Mouse (Mus musculus) lung, embryonic 16.5 days (tissue): ENCODE measurements at regions not wholly inside any gene's neighbourhood (a gene's known extent, or its start where the extent isn't known, plus 50 kb on each side); places are given as distances from the start of the nearest gene placed in this dataset.

Experiments used
- ATAC-seq: fragments of 200-750 bp; cut with Nextera tagmentation; 2 replicates; pipeline ENCODE4 v1.8.0; 2017; ENCODE audit warnings: low read depth, mild to moderate bottlenecking, moderate library complexity
- H3K27ac ChIP-seq: fragments of 300-500 bp; sonication (generic); 2 replicates; pipeline ENCODE4 v1.5.1; 2014; ENCODE audit warnings: mild to moderate bottlenecking, control low read depth, low read length
- H3K27me3 ChIP-seq: fragments of 300-500 bp; sonication (generic); 2 replicates; pipeline ENCODE4 v1.6.1; 2014; ENCODE audit warnings: low read depth, low read length, mixed read lengths; ENCODE audit not compliant: control insufficient read depth, insufficient read depth
- H3K36me3 ChIP-seq: fragments of 300-500 bp; sonication (generic); 2 replicates; pipeline ENCODE4 v1.6.1; 2014; ENCODE audit warnings: low read length; ENCODE audit not compliant: control insufficient read depth, insufficient read depth
- H3K4me1 ChIP-seq: fragments of 300-500 bp; sonication (generic); replicated peaks from 2 replicates; pipeline ENCODE4 v1.6.1; 2014; ENCODE audit warnings: low read length, mixed read lengths; ENCODE audit not compliant: control insufficient read depth, insufficient read depth
- H3K4me2 ChIP-seq: fragments of 300-500 bp; sonication (generic); 2 replicates; pipeline ENCODE4 v1.6.1; 2014; ENCODE audit warnings: low read depth, low read length, control low read depth
- H3K4me3 ChIP-seq: fragments of 300-500 bp; sonication (generic); 2 replicates; pipeline ENCODE4 v1.5.1; 2014; ENCODE audit warnings: mild to moderate bottlenecking, low read length, control low read depth
- H3K9ac ChIP-seq: fragments of 300-500 bp; sonication (generic); 2 replicates; pipeline ENCODE4 v1.6.1; 2014; ENCODE audit warnings: low read length, control low read depth
- H3K9me3 ChIP-seq: fragments of 300-500 bp; sonication (generic); 2 replicates; pipeline ENCODE4 v1.6.1; 2016; ENCODE audit warnings: low read length; ENCODE audit not compliant: control insufficient read depth
- WGBS: fragments of 180-500 bp; shearing (Covaris S2); extraction: QIAGEN DNeasy Blood & Tissue Kit; methylation state at CpG from one replicate; pipeline ENCODE4 v1.1.7; 2014; 5-methylcytosine and 5-hydroxymethylcytosine counted together

- no peak overlapping the region for H3K27ac ChIP-seq
- peaks cover 3% of the 10 kb centered on the region; the same call in 1 of the 2 replicates for H3K4me1 ChIP-seq
- no peak for ATAC-seq
- no peak overlapping the region for H3K9ac ChIP-seq
- no peaks in the 10 kb centered on the region for H3K27me3 ChIP-seq
- H3K4me3 ChIP-seq, result no peak overlapping the region
- H3K36me3 ChIP-seq, result no peaks in the 10 kb centered on the region
- 82% methylated on average over 4 of the region's 4 CpGs for WGBS
- no peaks in the 10 kb centered on the region for H3K9me3 ChIP-seq
- H3K4me2 ChIP-seq, result no peak overlapping the region
Measured at GRCm38 (mm10) chr1:71979261-71979660, 232.8 kb downstream of the Mreg start.

GRCm38 (mm10) chr1:71977361-71977760 is 234.7 kb downstream of the Mreg start:
- ATAC-seq, result no peak
- 86% methylated on average over 5 of the region's 5 CpGs for WGBS

GRCm38 (mm10) chr1:71974715-71975114 is 237.4 kb downstream of the Mreg start:
- Histone ChIP-seq H3K27ac (no peak overlapping the region), H3K4me1 (no peaks in the 10 kb centered on the region), H3K9me3 (no peaks in the 10 kb centered on the region), H3K36me3 (no peaks in the 10 kb centered on the region), H3K4me2 (no peak overlapping the region), H3K4me3 (no peak overlapping the region), H3K27me3 (no peaks in the 10 kb centered on the region), H3K9ac (no peak overlapping the region)
- WGBS, result 68% methylated on average over 4 of the region's 4 CpGs
- ATAC-seq, result no peak

More at GRCm38 (mm10) chr1:71977361-71977760, 234.7 kb downstream of the Mreg start:
- H3K36me3 ChIP-seq, result no peaks in the 10 kb centered on the region
- H3K4me3 ChIP-seq, result no peak overlapping the region
- no peaks in the 10 kb centered on the region for H3K27me3 ChIP-seq
- H3K9me3 ChIP-seq, result no peaks in the 10 kb centered on the region
- H3K4me1 ChIP-seq, result peaks cover under 1% of the 10 kb centered on the region; the same call in 1 of the 2 replicates
- H3K4me2 ChIP-seq, result no peak overlapping the region
- H3K9ac ChIP-seq, result no peak overlapping the region
- H3K27ac ChIP-seq, result no peak overlapping the region

- Histone ChIP-seq H3K27me3 (no peaks in the 10 kb centered on the region), H3K36me3 (no peaks in the 10 kb centered on the region), H3K27ac (no peak overlapping the region), H3K9me3 (no peaks in the 10 kb centered on the region), H3K4me2 (no peak overlapping the region), H3K4me3 (no peak overlapping the region), H3K9ac (no peak overlapping the region), H3K4me1 (no peaks in the 10 kb centered on the region)
- no peak for ATAC-seq
- 72% methylated on average over 6 of the region's 6 CpGs for WGBS
Measured at GRCm38 (mm10) chr1:71971943-71972342, 240.2 kb downstream of the Mreg start.

GRCm38 (mm10) chr1:71970771-71971170 is 241.3 kb downstream of the Mreg start:
- no peaks in the 10 kb centered on the region for H3K27me3 ChIP-seq
- no peak overlapping the region for H3K9ac ChIP-seq
- H3K4me2 ChIP-seq, result no peak overlapping the region
- H3K36me3 ChIP-seq, result no peaks in the 10 kb centered on the region
- H3K9me3 ChIP-seq, result no peaks in the 10 kb centered on the region
- H3K27ac ChIP-seq, result no peak overlapping the region
- ATAC-seq, result no peak
- H3K4me1 ChIP-seq, result no peaks in the 10 kb centered on the region
- WGBS, result 59% methylated on average over 2 of the region's 2 CpGs
- no peak overlapping the region for H3K4me3 ChIP-seq

GRCm38 (mm10) chr1:71967574-71968104 is 244.5 kb downstream of the Mreg start:
- no peak overlapping the region for H3K27ac ChIP-seq
- no peaks in the 10 kb centered on the region for H3K9me3 ChIP-seq

GRCm38 (mm10) chr1:71964450-71965126 is 247.5 kb downstream of the Mreg start:
- H3K4me2 ChIP-seq, result no peak overlapping the region
- no peak for ATAC-seq
- WGBS, result 75% methylated on average over 4 of the region's 4 CpGs
- H3K27me3 ChIP-seq, result no peaks in the 10 kb centered on the region
- H3K36me3 ChIP-seq, result no peaks in the 10 kb centered on the region
- H3K4me3 ChIP-seq, result no peak overlapping the region
- no peaks in the 10 kb centered on the region for H3K9me3 ChIP-seq
- no peaks in the 10 kb centered on the region for H3K4me1 ChIP-seq
- H3K9ac ChIP-seq, result no peak overlapping the region
- H3K27ac ChIP-seq, result no peak overlapping the region

More at GRCm38 (mm10) chr1:71967574-71968104, 244.5 kb downstream of the Mreg start:
- Histone ChIP-seq H3K27me3 (no peaks in the 10 kb centered on the region), H3K4me1 (no peaks in the 10 kb centered on the region), H3K4me2 (no peak overlapping the region), H3K36me3 (no peaks in the 10 kb centered on the region), H3K4me3 (no peak overlapping the region), H3K9ac (no peak overlapping the region)
- 74% methylated on average over 6 of the region's 6 CpGs for WGBS
- ATAC-seq, result no peak

GRCm38 (mm10) chr1:71956940-71957339 is 255.2 kb downstream of the Mreg start:
- WGBS, result 55% methylated on average over 3 of the region's 3 CpGs

GRCm38 (mm10) chr1:71955331-71955730 is 256.8 kb downstream of the Mreg start:
- H3K36me3 ChIP-seq, result no peaks in the 10 kb centered on the region
- H3K4me2 ChIP-seq, result no peak overlapping the region
- H3K9ac ChIP-seq, result no peak overlapping the region
- H3K27ac ChIP-seq, result no peak overlapping the region
- ATAC-seq, result no peak
- no peak overlapping the region for H3K4me3 ChIP-seq
- H3K27me3 ChIP-seq, result no peaks in the 10 kb centered on the region
- no peaks in the 10 kb centered on the region for H3K9me3 ChIP-seq
- H3K4me1 ChIP-seq, result no peaks in the 10 kb centered on the region

More at GRCm38 (mm10) chr1:71956940-71957339, 255.2 kb downstream of the Mreg start:
- no peaks in the 10 kb centered on the region for H3K27me3 ChIP-seq
- no peak overlapping the region for H3K4me3 ChIP-seq
- H3K9me3 ChIP-seq, result no peaks in the 10 kb centered on the region
- no peak overlapping the region for H3K4me2 ChIP-seq
- H3K36me3 ChIP-seq, result no peaks in the 10 kb centered on the region
- no peaks in the 10 kb centered on the region for H3K4me1 ChIP-seq
- H3K9ac ChIP-seq, result no peak overlapping the region
- peak; percentile 59 for ATAC-seq
- no peak overlapping the region for H3K27ac ChIP-seq
